ENCODE assay signal across 8 mouse cellular contexts in the genomic region with DNA sequence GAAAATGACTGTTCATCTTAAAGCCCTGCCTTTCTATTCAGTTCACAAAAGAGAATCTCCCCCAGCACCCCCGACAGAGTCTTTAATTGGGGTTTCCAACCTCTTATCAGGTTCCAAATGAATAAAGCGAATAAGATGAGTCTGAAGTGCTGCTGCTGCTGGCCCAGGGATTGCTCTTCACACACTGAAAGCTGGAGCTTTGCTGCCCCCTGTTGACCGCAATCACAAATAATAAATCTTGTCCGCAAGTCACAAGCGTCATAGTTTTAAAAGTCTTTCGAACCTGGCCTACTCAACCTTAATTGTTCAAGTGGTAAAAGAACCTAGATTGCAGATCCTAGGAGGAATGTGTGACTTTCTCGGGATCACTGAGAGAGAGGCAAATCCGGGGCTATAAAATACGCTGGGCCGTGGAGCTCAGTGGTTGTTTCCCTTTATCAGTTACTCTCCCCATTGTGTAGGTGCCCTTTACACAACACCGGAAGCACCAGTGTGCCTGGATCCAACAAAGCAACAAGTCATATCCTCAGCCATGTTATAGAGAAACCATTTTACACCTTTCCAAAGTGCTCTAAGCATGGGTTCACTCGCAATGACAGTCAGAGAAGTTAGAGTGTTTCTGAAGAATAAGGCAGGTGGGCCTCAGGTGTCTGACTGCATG. TPM values are rescaled to one million over a fixed set of nuclear protein-coding genes. Genes with fewer than 3 reads are reported as not detected.
DNase-seq lines count a peak whose midpoint lies in the region; ATAC-seq and TF ChIP-seq lines count a peak whose summit lies in the region.

No protein-coding gene starts in this region.

- no peak overlapping the region for H3K4me3 ChIP-seq in kidney, embryonic 15.5 days (replicated peaks)
- H3K4me3 ChIP-seq in liver, embryonic 13.5 days (replicated peaks), result no peak overlapping the region
- H3K4me3 ChIP-seq in neural tube, embryonic 11.5 days (ENCODE audit: low read depth, low read length), result no peak overlapping the region
- no peak overlapping the region for H3K4me3 ChIP-seq in stomach, postnatal 0 days (ENCODE audit: low read depth, low read length)

- peak; percentile 76 to 88 for DNase-seq in left cerebral cortex, adult 18-20 months (ENCODE audit: low spot score in 2 of 2)
- no peak for DNase-seq in left cerebral cortex, adult 11 months (ENCODE audit: low spot score)
- peak; percentile 88 for DNase-seq in embryo, embryonic 10.5 days (ENCODE audit: low spot score)
- peak; percentile 33 for DNase-seq in liver, embryonic 13.5 days
- peak; percentile 79 for DNase-seq in neural tube, embryonic 11.5 days (ENCODE audit: low spot score)
- peak; percentile 77 for DNase-seq in stomach, postnatal 0 days (ENCODE audit: low spot score)

- H3K27me3 ChIP-seq in kidney, embryonic 15.5 days, result peaks cover 5% of the 10 kb centered on the region; the same call in 1 of the 2 replicates
- H3K27me3 ChIP-seq in liver, embryonic 13.5 days, result no peaks in the 10 kb centered on the region
- no peaks in the 10 kb centered on the region for H3K27me3 ChIP-seq in neural tube, embryonic 11.5 days (ENCODE audit: control insufficient read depth, insufficient read depth, low read length)
- no peaks in the 10 kb centered on the region for H3K27me3 ChIP-seq in stomach, postnatal 0 days (ENCODE audit: control insufficient read depth, insufficient read depth, low read length)

- peak overlapping the region; percentile 46 for H3K4me2 ChIP-seq in kidney, embryonic 15.5 days
- no peak overlapping the region for H3K4me2 ChIP-seq in liver, embryonic 13.5 days
- H3K4me2 ChIP-seq in neural tube, embryonic 11.5 days (ENCODE audit: low read depth), result no peak overlapping the region
- H3K4me2 ChIP-seq in stomach, postnatal 0 days (replicated peaks; ENCODE audit: low read depth), result no peak overlapping the region

- no peak overlapping the region for H3K27ac ChIP-seq in kidney, embryonic 15.5 days
- H3K27ac ChIP-seq in liver, embryonic 13.5 days, result no peak overlapping the region
- no peak overlapping the region for H3K27ac ChIP-seq in neural tube, embryonic 11.5 days (ENCODE audit: low read depth, low read length)
- no peak overlapping the region for H3K27ac ChIP-seq in stomach, postnatal 0 days (replicated peaks)

- no peak overlapping the region for H3K9ac ChIP-seq in kidney, embryonic 15.5 days
- H3K9ac ChIP-seq in liver, embryonic 13.5 days, result no peak overlapping the region; the same call in 1 of the 2 replicates
- no peak overlapping the region for H3K9ac ChIP-seq in neural tube, embryonic 11.5 days (ENCODE audit: low read length)
- H3K9ac ChIP-seq in stomach, postnatal 0 days (ENCODE audit: low read length), result no peak overlapping the region

- no peak for TF ChIP-seq EP300 in stomach, postnatal 0 days (optimal IDR thresholded peaks at IDR 0.05)

- peak; percentile 88 for TF ChIP-seq CTCF in stomach, postnatal 0 days (IDR thresholded peaks at IDR 0.05; ENCODE audit: low read depth)

- peak; percentile 65 for ATAC-seq in granulocyte monocyte progenitor cell, adult 5-6 weeks (replicated peaks; ENCODE audit: poor library complexity, severe bottlenecking)
- no peak for ATAC-seq in kidney, embryonic 15.5 days (replicated peaks; ENCODE audit: low FRiP score)
- ATAC-seq in liver, embryonic 13.5 days (ENCODE audit: low read depth), result no peak
- ATAC-seq in neural tube, embryonic 11.5 days (ENCODE audit: insufficient read depth, low FRiP score, low TSS enrichment), result peak; percentile 50; the same call in 1 of the 2 replicates
- no peak for ATAC-seq in stomach, postnatal 0 days (ENCODE audit: low FRiP score, low TSS enrichment)

- 29% methylated on average over 12 of the region's 12 CpGs for WGBS in kidney, embryonic 15.5 days
- WGBS in liver, embryonic 13.5 days (ENCODE audit: insufficient replicate concordance), result 25% methylated on average over 12 of the region's 12 CpGs
- 31% methylated on average over 12 of the region's 12 CpGs for WGBS in neural tube, embryonic 11.5 days
- 27% methylated on average over 12 of the region's 12 CpGs for WGBS in stomach, postnatal 0 days

- peaks cover 11% of the 10 kb centered on the region for H3K4me1 ChIP-seq in kidney, embryonic 15.5 days
- peaks cover 12% of the 10 kb centered on the region for H3K4me1 ChIP-seq in liver, embryonic 13.5 days (replicated peaks)
- H3K4me1 ChIP-seq in neural tube, embryonic 11.5 days (ENCODE audit: control insufficient read depth, insufficient read depth, low read length), result no peaks in the 10 kb centered on the region
- no peaks in the 10 kb centered on the region for H3K4me1 ChIP-seq in stomach, postnatal 0 days (replicated peaks; ENCODE audit: control insufficient read depth, insufficient read depth)

- no peaks in the 10 kb centered on the region for H3K36me3 ChIP-seq in kidney, embryonic 15.5 days
- no peaks in the 10 kb centered on the region for H3K36me3 ChIP-seq in liver, embryonic 13.5 days
- H3K36me3 ChIP-seq in neural tube, embryonic 11.5 days (ENCODE audit: control insufficient read depth, insufficient read depth, low read length), result no peaks in the 10 kb centered on the region
- H3K36me3 ChIP-seq in stomach, postnatal 0 days (ENCODE audit: control insufficient read depth, insufficient read depth, low read length), result no peaks in the 10 kb centered on the region

- H3K9me3 ChIP-seq in kidney, embryonic 15.5 days (replicated peaks), result no peaks in the 10 kb centered on the region
- H3K9me3 ChIP-seq in liver, embryonic 13.5 days (replicated peaks), result no peaks in the 10 kb centered on the region
- H3K9me3 ChIP-seq in neural tube, embryonic 11.5 days (ENCODE audit: control insufficient read depth, low read length), result no peaks in the 10 kb centered on the region
- H3K9me3 ChIP-seq in stomach, postnatal 0 days (ENCODE audit: control insufficient read depth, low read length), result no peaks in the 10 kb centered on the region

RNA-seq across cellular contexts. Expression of a gene that starts 21.6 kb away (rescaled TPM):
- total RNA-seq in left cerebral cortex, adult 18-20 months (2021), result 1 to 10 TPM; 7.7 to 8.6 TPM
- 15.0 and 17.3 TPM in 2 replicates for total RNA-seq in granulocyte monocyte progenitor cell, adult 5-6 weeks (2014; fragmentation: Nextera tagmentation)
- total RNA-seq in granulocyte monocyte progenitor cell, adult 5-6 weeks (2017), result 12.7 and 14.3 TPM in 2 replicates
- polyA plus RNA-seq in kidney, embryonic 15.5 days (2015; fragmentation: Nextera tagmentation; extraction: Ambion mirVana), result 24.8 and 25.5 TPM in 2 replicates
- polyA plus RNA-seq in liver, embryonic 13.5 days (2015; fragmentation: Nextera tagmentation; extraction: Ambion mirVana), result 11.8 and 14.2 TPM in 2 replicates
- polyA plus RNA-seq in neural tube, embryonic 11.5 days (2014; fragmentation: Nextera tagmentation; extraction: Ambion mirVana), result 30.7 and 32.4 TPM in 2 replicates
- 10.8 and 11.3 TPM in 2 replicates for polyA plus RNA-seq in stomach, postnatal 0 days (2015; fragmentation: Nextera tagmentation; extraction: Ambion mirVana)

Comparison
In these comparisons a context has a peak if more than half of its experiments do, and no peak if none do; other contexts are left out.
1. ATAC-seq: peak in granulocyte monocyte progenitor cell, adult 5-6 weeks (single experiment) and neural tube, embryonic 11.5 days (single experiment); none in kidney, embryonic 15.5 days (single experiment), liver, embryonic 13.5 days (single experiment) and stomach, postnatal 0 days (single experiment).